In the genomic region with DNA sequence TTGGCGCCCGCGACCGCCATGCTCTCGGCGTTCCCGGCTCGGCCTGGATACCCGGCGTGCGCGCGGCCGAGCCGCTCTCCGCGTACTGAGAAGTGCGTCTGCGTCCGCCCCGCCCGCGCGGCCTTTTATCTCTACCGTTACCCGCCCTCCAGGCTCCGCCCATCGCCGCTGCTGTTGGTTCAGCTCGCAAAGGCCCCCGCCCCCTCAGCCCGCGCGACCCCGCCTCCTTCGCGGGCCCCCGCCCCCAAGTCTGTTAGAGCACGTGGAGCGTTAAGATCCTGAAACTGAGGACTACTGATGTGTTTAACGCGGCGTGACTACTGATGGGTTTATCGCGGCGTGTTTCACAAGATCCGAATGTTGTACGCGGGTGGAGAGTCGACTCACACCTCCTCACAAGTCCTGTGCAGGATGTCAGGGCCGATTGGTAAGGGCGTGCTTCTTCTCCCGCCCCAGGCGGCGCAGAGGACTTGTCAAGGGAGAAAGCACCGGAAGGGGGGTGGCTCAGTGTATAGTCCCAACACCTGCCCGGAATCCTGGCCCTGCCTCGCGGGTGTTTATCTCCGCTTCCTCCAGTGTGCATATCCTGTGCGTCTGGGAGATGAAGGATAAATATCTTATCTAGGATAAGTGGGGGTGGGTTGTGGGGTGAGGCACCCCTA, we compare ENCODE assay signal across 8 mouse cellular contexts. TPM values are rescaled to one million over a fixed set of nuclear protein-coding genes. Genes with fewer than 3 reads are reported as not detected.
A peak's percentile ranks its signal among the peaks of the same experiment; 100 is the strongest.
DNase-seq lines count a peak whose midpoint lies in the region; ATAC-seq lines count a peak whose summit lies in the region.

A gene (minus strand): TSS at position 108 of the 662 bp plus-strand sequence.

- peak; percentile 97 for DNase-seq in CD4-positive helper T cell, adult 2 months (ENCODE audit: low read depth, low spot score)
- peak; percentile 89 for DNase-seq in brain, embryonic 18.5 days (ENCODE audit: low read depth, low spot score)
- peak; percentile 99 for DNase-seq in kidney, postnatal 10 days
- DNase-seq in natural killer cell, adult 2 months (ENCODE audit: low spot score in 2 of 2): peak; percentile 92 to 96

- under 1% methylated on average over 57 of the region's 61 CpGs for WGBS in heart, embryonic 13.5 days
- under 1% methylated on average over 59 of the region's 61 CpGs for WGBS in liver, embryonic 12.5 days (ENCODE audit: insufficient replicate concordance)
- under 1% methylated on average over 52 of the region's 61 CpGs for WGBS in stomach, embryonic 15.5 days

- peak within 1 kb of the TSS; percentile 83 for H3K4me3 ChIP-seq in heart, embryonic 13.5 days
- peak within 1 kb of the TSS; percentile 89 for H3K4me3 ChIP-seq in liver, embryonic 12.5 days
- peak within 1 kb of the TSS; percentile 65 for H3K4me3 ChIP-seq in stomach, embryonic 15.5 days (replicated peaks)

- peak; percentile 80 for ATAC-seq in erythroid progenitor cell, adult 5-6 weeks (replicated peaks; ENCODE audit: low FRiP score, poor library complexity, severe bottlenecking)
- ATAC-seq in heart, embryonic 13.5 days (ENCODE audit: extremely low read depth, insufficient number of reproducible peaks, low FRiP score, low TSS enrichment): peak; percentile 86
- ATAC-seq in liver, embryonic 12.5 days: peak; percentile 85
- peak; percentile 93 for ATAC-seq in stomach, embryonic 15.5 days (ENCODE audit: insufficient read depth, low FRiP score, low read depth)

- no peaks in the 10 kb centered on the region for H3K9me3 ChIP-seq in heart, embryonic 13.5 days
- no peaks in the 10 kb centered on the region for H3K9me3 ChIP-seq in liver, embryonic 12.5 days (replicated peaks)
- no peaks in the 10 kb centered on the region for H3K9me3 ChIP-seq in stomach, embryonic 15.5 days

- H3K4me2 ChIP-seq in heart, embryonic 13.5 days: peak within 1 kb of the TSS; percentile 95
- H3K4me2 ChIP-seq in liver, embryonic 12.5 days: peak within 1 kb of the TSS; percentile 75
- H3K4me2 ChIP-seq in stomach, embryonic 15.5 days: peak within 1 kb of the TSS; percentile 97

- H3K36me3 ChIP-seq in heart, embryonic 13.5 days: no peaks in the 10 kb centered on the region
- peaks cover 30% of the 10 kb centered on the region for H3K36me3 ChIP-seq in liver, embryonic 12.5 days
- H3K36me3 ChIP-seq in stomach, embryonic 15.5 days: no peaks in the 10 kb centered on the region

- peaks cover 23% of the 10 kb centered on the region for H3K27me3 ChIP-seq in heart, embryonic 13.5 days (replicated peaks)
- no peaks in the 10 kb centered on the region for H3K27me3 ChIP-seq in liver, embryonic 12.5 days (replicated peaks)
- no peaks in the 10 kb centered on the region for H3K27me3 ChIP-seq in stomach, embryonic 15.5 days (replicated peaks)

- H3K27ac ChIP-seq in heart, embryonic 13.5 days (replicated peaks): peak within 1 kb of the TSS; percentile 22; the same call in 1 of the 2 replicates
- H3K27ac ChIP-seq in liver, embryonic 12.5 days: peak within 1 kb of the TSS; percentile 76
- no peak within 1 kb of the TSS for H3K27ac ChIP-seq in stomach, embryonic 15.5 days

- H3K4me1 ChIP-seq in heart, embryonic 13.5 days: peaks cover 47% of the 10 kb centered on the region
- H3K4me1 ChIP-seq in liver, embryonic 12.5 days: peaks cover 82% of the 10 kb centered on the region
- peaks cover 16% of the 10 kb centered on the region for H3K4me1 ChIP-seq in stomach, embryonic 15.5 days

- peak within 1 kb of the TSS; percentile 86 for H3K9ac ChIP-seq in heart, embryonic 13.5 days
- peak within 1 kb of the TSS; percentile 90 for H3K9ac ChIP-seq in liver, embryonic 12.5 days
- peak within 1 kb of the TSS; percentile 40 for H3K9ac ChIP-seq in stomach, embryonic 15.5 days

RNA-seq across cellular contexts. Expression of the gene that starts here (rescaled TPM):
- total RNA-seq in erythroid progenitor cell, adult 5-6 weeks (2015; ENCODE audit: low replicate concordance): 204 and 216 TPM in 2 replicates
- 167 and 189 TPM in 2 replicates for total RNA-seq in erythroid progenitor cell, adult 5-6 weeks (2017; ENCODE audit: low replicate concordance)
- 16.1 and 17.3 TPM in 2 replicates for polyA plus RNA-seq in heart, embryonic 13.5 days (2015; fragmentation: Nextera tagmentation; extraction: Ambion mirVana)
- 52.6 and 58.9 TPM in 2 replicates for polyA plus RNA-seq in liver, embryonic 12.5 days (2016; fragmentation: Nextera tagmentation; extraction: Ambion mirVana)
- polyA plus RNA-seq in stomach, embryonic 15.5 days (2015; fragmentation: Nextera tagmentation; extraction: Ambion mirVana): 22.7 and 26.6 TPM in 2 replicates

Comparison
In these comparisons a context has a peak if more than half of its experiments do, and no peak if none do; other contexts are left out.
1. H3K9ac ChIP-seq: peak in every context shown above with its lines; median percentile 90 in liver, embryonic 12.5 days; 86 in heart, embryonic 13.5 days; 40 in stomach, embryonic 15.5 days.